Mouse (Mus musculus): ENCODE measurements at regions not wholly inside any gene's neighbourhood (a gene's known extent, or its start where the extent isn't known, plus 50 kb on each side); places are given as distances from the start of the nearest gene placed in this dataset.

GRCm38 (mm10) chr10:113440818-113441217 is 512.0 kb upstream of the Atxn7l3b start:
- peak; percentile 12 for DNase-seq (ENCODE audit: low spot score)

- peak; percentile 2 for DNase-seq (ENCODE audit: low spot score)
Observed at GRCm38 (mm10) chr10:113431155-113431554, 502.4 kb upstream of the Atxn7l3b start.

GRCm38 (mm10) chr10:113411250-113411813 is 482.5 kb upstream of the Atxn7l3b start:
- DNase-seq (ENCODE audit: low spot score): no peak

- DNase-seq (ENCODE audit: low spot score): no peak
Observed at GRCm38 (mm10) chr10:113390579-113390978, 461.8 kb upstream of the Atxn7l3b start.

GRCm38 (mm10) chr10:113369232-113369631 is 440.4 kb upstream of the Atxn7l3b start:
- DNase-seq (ENCODE audit: low spot score): no peak

- no peak for DNase-seq (ENCODE audit: low spot score)
Observed at GRCm38 (mm10) chr10:113346199-113346598, 417.4 kb upstream of the Atxn7l3b start.

All from embryo, embryonic 10.5 days (tissue).